Mouse (Mus musculus): ENCODE data around the gene Rarb. TPM values are rescaled to one million over a fixed set of nuclear protein-coding genes. Genes with fewer than 3 reads are reported as not detected.

Gene Rarb
- polyA plus RNA-seq, 1 experiment from 2014 or later, result 4.4 TPM

GRCm38 (mm10) chr14:16604469-16605064 is 214.4 kb downstream of the Rarb start:
- Histone ChIP-seq H3K27ac (ENCODE audit: low read length) (no peak overlapping the region), H3K9ac (replicated peaks; ENCODE audit: low read depth) (no peak overlapping the region), H3K27me3 (replicated peaks; ENCODE audit: insufficient read depth, low read length) (no peaks in the 10 kb centered on the region), H3K4me2 (replicated peaks; ENCODE audit: low read depth, low read length) (no peak overlapping the region), H3K4me3 (ENCODE audit: low read depth, low read length) (no peak overlapping the region), H3K9me3 (ENCODE audit: low read length) (no peaks in the 10 kb centered on the region), H3K4me1 (ENCODE audit: insufficient read depth, low read depth, low read length) (no peaks in the 10 kb centered on the region; the same call in 1 of the 2 replicates), H3K36me3 (ENCODE audit: insufficient read depth, low read length) (no peaks in the 10 kb centered on the region)
- 30% methylated on average over 8 of the region's 8 CpGs for WGBS
- TF ChIP-seq EP300 (IDR thresholded peaks at IDR 0.05), result no peak
- TF ChIP-seq CTCF (IDR thresholded peaks at IDR 0.05), result no peak
- ATAC-seq (no peak), DNase-seq (ENCODE audit: low spot score) (no peak)

GRCm38 (mm10) chr14:16603040-16603590 is 215.8 kb downstream of the Rarb start:
- H3K9me3 ChIP-seq (ENCODE audit: low read length), result no peaks in the 10 kb centered on the region
- peak; percentile 30 for DNase-seq (ENCODE audit: low spot score)
- H3K27me3 ChIP-seq (replicated peaks; ENCODE audit: insufficient read depth, low read length), result no peaks in the 10 kb centered on the region
- no peak overlapping the region for H3K4me3 ChIP-seq (ENCODE audit: low read depth, low read length)
- H3K4me1 ChIP-seq (ENCODE audit: insufficient read depth, low read depth, low read length), result peaks cover 2% of the 10 kb centered on the region; the same call in 1 of the 2 replicates
- no peaks in the 10 kb centered on the region for H3K36me3 ChIP-seq (ENCODE audit: insufficient read depth, low read length)
- H3K4me2 ChIP-seq (replicated peaks; ENCODE audit: low read depth, low read length), result no peak overlapping the region
- TF ChIP-seq CTCF (IDR thresholded peaks at IDR 0.05), result no peak
- no peak for TF ChIP-seq EP300 (IDR thresholded peaks at IDR 0.05)
- 0 out of 2 replicates have a peak, but pooled peaks have one; percentile 35 for ATAC-seq
- no peak overlapping the region for H3K27ac ChIP-seq (ENCODE audit: low read length)
- no peak overlapping the region for H3K9ac ChIP-seq (replicated peaks; ENCODE audit: low read depth)
- 17% methylated on average over 5 of the region's 5 CpGs for WGBS

GRCm38 (mm10) chr14:16599224-16599623 is 219.7 kb downstream of the Rarb start:
- TF ChIP-seq CTCF (IDR thresholded peaks at IDR 0.05), result no peak
- TF ChIP-seq EP300 (IDR thresholded peaks at IDR 0.05), result no peak
- H3K27me3 ChIP-seq (replicated peaks; ENCODE audit: insufficient read depth, low read length), result no peaks in the 10 kb centered on the region
- H3K9ac ChIP-seq (replicated peaks; ENCODE audit: low read depth), result no peak overlapping the region
- H3K4me3 ChIP-seq (ENCODE audit: low read depth, low read length), result no peak overlapping the region
- DNase-seq (ENCODE audit: low spot score) (no peak), ATAC-seq (no peak)
- H3K9me3 ChIP-seq (ENCODE audit: low read length), result no peaks in the 10 kb centered on the region
- no peak overlapping the region for H3K27ac ChIP-seq (ENCODE audit: low read length)
- no peaks in the 10 kb centered on the region for H3K36me3 ChIP-seq (ENCODE audit: insufficient read depth, low read length)
- WGBS, result 77% methylated on average over 7 of the region's 7 CpGs
- no peak overlapping the region for H3K4me2 ChIP-seq (replicated peaks; ENCODE audit: low read depth, low read length)
- H3K4me1 ChIP-seq (ENCODE audit: insufficient read depth, low read depth, low read length), result peaks cover 5% of the 10 kb centered on the region; the same call in 1 of the 2 replicates

- no peaks in the 10 kb centered on the region for H3K27me3 ChIP-seq (replicated peaks; ENCODE audit: insufficient read depth, low read length)
- 15% methylated on average over 4 of the region's 4 CpGs for WGBS
- TF ChIP-seq CTCF (IDR thresholded peaks at IDR 0.05), result no peak
- no peak for TF ChIP-seq EP300 (IDR thresholded peaks at IDR 0.05)
- H3K4me3 ChIP-seq (ENCODE audit: low read depth, low read length), result no peak overlapping the region
- no peaks in the 10 kb centered on the region for H3K36me3 ChIP-seq (ENCODE audit: insufficient read depth, low read length)
- DNase-seq (ENCODE audit: low spot score) (peak; percentile 21), ATAC-seq (peak; percentile 38)
- H3K4me2 ChIP-seq (replicated peaks; ENCODE audit: low read depth, low read length), result no peak overlapping the region
- H3K4me1 ChIP-seq (ENCODE audit: insufficient read depth, low read depth, low read length), result 0 out of 2 replicates have a peak, but pooled peaks cover 5% of the 10 kb centered on the region
- no peak overlapping the region for H3K27ac ChIP-seq (ENCODE audit: low read length)
- H3K9me3 ChIP-seq (ENCODE audit: low read length), result no peaks in the 10 kb centered on the region
- no peak overlapping the region for H3K9ac ChIP-seq (replicated peaks; ENCODE audit: low read depth)
Measured at GRCm38 (mm10) chr14:16598074-16598501, 220.9 kb downstream of the Rarb start.

- no peak overlapping the region for H3K27ac ChIP-seq (ENCODE audit: low read length)
- TF ChIP-seq EP300 (IDR thresholded peaks at IDR 0.05) (no peak), CTCF (IDR thresholded peaks at IDR 0.05) (no peak)
- WGBS, result 44% methylated on average over 4 of the region's 4 CpGs
- no peak overlapping the region for H3K4me2 ChIP-seq (replicated peaks; ENCODE audit: low read depth, low read length)
- no peak overlapping the region for H3K9ac ChIP-seq (replicated peaks; ENCODE audit: low read depth)
- no peaks in the 10 kb centered on the region for H3K9me3 ChIP-seq (ENCODE audit: low read length)
- ATAC-seq (no peak), DNase-seq (ENCODE audit: low spot score) (no peak)
- H3K4me3 ChIP-seq (ENCODE audit: low read depth, low read length), result no peak overlapping the region
- H3K36me3 ChIP-seq (ENCODE audit: insufficient read depth, low read length), result no peaks in the 10 kb centered on the region
- H3K4me1 ChIP-seq (ENCODE audit: insufficient read depth, low read depth, low read length), result no peaks in the 10 kb centered on the region
- H3K27me3 ChIP-seq (replicated peaks; ENCODE audit: insufficient read depth, low read length), result no peaks in the 10 kb centered on the region
Measured at GRCm38 (mm10) chr14:16589139-16589538, 229.8 kb downstream of the Rarb start.

GRCm38 (mm10) chr14:16578100-16578499 is 240.9 kb downstream of the Rarb start:
- H3K9me3 ChIP-seq (ENCODE audit: low read length), result no peaks in the 10 kb centered on the region
- no peaks in the 10 kb centered on the region for H3K4me1 ChIP-seq (ENCODE audit: insufficient read depth, low read depth, low read length)
- H3K27ac ChIP-seq (ENCODE audit: low read length), result no peak overlapping the region
- no peak overlapping the region for H3K9ac ChIP-seq (replicated peaks; ENCODE audit: low read depth)
- TF ChIP-seq EP300 (IDR thresholded peaks at IDR 0.05) (no peak), CTCF (IDR thresholded peaks at IDR 0.05) (no peak)
- DNase-seq (ENCODE audit: low spot score) (no peak), ATAC-seq (no peak)
- H3K4me2 ChIP-seq (replicated peaks; ENCODE audit: low read depth, low read length), result no peak overlapping the region
- no peaks in the 10 kb centered on the region for H3K36me3 ChIP-seq (ENCODE audit: insufficient read depth, low read length)
- H3K4me3 ChIP-seq (ENCODE audit: low read depth, low read length), result no peak overlapping the region
- no peaks in the 10 kb centered on the region for H3K27me3 ChIP-seq (replicated peaks; ENCODE audit: insufficient read depth, low read length)
